Mouse (Mus musculus) limb, embryonic 10.5 days (tissue): ENCODE measurements around the gene Gne. TPM values are rescaled to one million over a fixed set of nuclear protein-coding genes. Genes with fewer than 3 reads are reported as not detected.

Experiments used
- DNase-seq: peaks from one replicate; pipeline ENCODE4 v3.0.0-alpha.2; 2017; ENCODE audit warnings: low spot score
- H3K27ac ChIP-seq: fragments of 300-500 bp; sonication (generic); 2 replicates; pipeline ENCODE4 v1.5.1; 2016; ENCODE audit warnings: mild to moderate bottlenecking
- H3K27me3 ChIP-seq: fragments of 300-500 bp; sonication (generic); 2 replicates; pipeline ENCODE4 v1.6.1; 2016; ENCODE audit warnings: low read depth, mild to moderate bottlenecking; ENCODE audit not compliant: poor library complexity, severe bottlenecking
- H3K36me3 ChIP-seq: fragments of 300-500 bp; sonication (generic); 2 replicates; pipeline ENCODE4 v1.6.1; 2016; ENCODE audit warnings: mild to moderate bottlenecking, moderate library complexity
- H3K4me1 ChIP-seq: fragments of 300-500 bp; sonication (generic); 2 replicates; pipeline ENCODE4 v1.6.1; 2016
- H3K4me3 ChIP-seq: fragments of 300-500 bp; sonication (generic); 2 replicates; pipeline ENCODE4 v1.5.1; 2016; ENCODE audit warnings: mild to moderate bottlenecking, moderate library complexity
- H3K9me3 ChIP-seq: fragments of 300-500 bp; sonication (generic); replicated peaks from 2 replicates; pipeline ENCODE4 v1.6.1; 2016; ENCODE audit warnings: mild to moderate bottlenecking
- WGBS: fragments of 180-500 bp; shearing (Covaris S2); methylation state at CpG from one replicate; pipeline ENCODE4 v1.1.7; 2016; 5-methylcytosine and 5-hydroxymethylcytosine counted together
- polyA plus RNA-seq: library from polyadenylated mRNA; unstranded; fragments of >200 nt; fragmentation: Nextera tagmentation; extraction: Ambion mirVana; gene quantifications from 2 replicates; pipeline ENCODE4 v1.2.1, GENCODE M21; 2016

The Gne gene
- polyA plus RNA-seq, 1 experiment from 2014 or later: 22.7 TPM

DNA sequence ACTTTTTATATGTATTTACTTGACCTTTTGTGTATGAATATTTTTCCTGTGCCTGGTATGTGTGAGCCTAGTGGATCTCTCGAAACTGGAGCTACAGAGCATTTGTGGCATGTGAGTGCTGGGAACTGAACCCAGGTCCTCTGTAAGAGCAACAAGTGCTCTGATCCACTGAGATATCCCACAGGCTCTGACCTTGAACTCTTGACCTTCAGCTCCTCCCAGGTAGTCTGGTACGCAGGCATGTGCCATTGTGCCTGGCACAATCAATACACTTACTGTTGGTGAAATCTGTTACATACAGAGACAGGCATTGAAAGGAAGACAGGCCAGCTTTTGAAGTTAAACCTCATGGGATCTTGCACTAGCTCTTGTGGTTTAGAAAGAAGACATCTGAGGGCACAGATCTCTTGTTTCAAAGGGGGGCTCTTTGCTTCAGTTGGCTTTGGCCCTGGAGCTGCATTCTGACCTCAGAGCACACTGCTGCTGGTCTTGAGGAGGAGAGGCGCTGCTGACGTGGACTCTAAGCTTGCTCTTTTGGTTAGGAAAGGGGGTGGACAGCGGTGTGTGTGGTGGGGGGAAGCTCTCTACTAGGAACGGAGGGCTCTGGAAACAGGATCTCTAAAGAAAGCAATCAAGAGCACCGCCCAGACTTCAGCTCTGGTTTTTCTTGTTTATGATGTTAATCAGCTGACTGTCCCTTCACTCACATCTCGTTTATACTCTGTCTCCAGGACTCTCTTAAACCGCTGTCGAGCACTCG, 13.8 kb upstream of the Gne start:
- H3K9me3 ChIP-seq: no peaks in the 10 kb centered on the region
- WGBS: 55% methylated on average over 11 of the region's 11 CpGs
- H3K36me3 ChIP-seq: no peaks in the 10 kb centered on the region
- no peak overlapping the region for H3K27ac ChIP-seq
- no peak overlapping the region for H3K4me3 ChIP-seq
- DNase-seq: no peak
- H3K27me3 ChIP-seq: no peaks in the 10 kb centered on the region
- peaks cover 24% of the 10 kb centered on the region for H3K4me1 ChIP-seq

DNA sequence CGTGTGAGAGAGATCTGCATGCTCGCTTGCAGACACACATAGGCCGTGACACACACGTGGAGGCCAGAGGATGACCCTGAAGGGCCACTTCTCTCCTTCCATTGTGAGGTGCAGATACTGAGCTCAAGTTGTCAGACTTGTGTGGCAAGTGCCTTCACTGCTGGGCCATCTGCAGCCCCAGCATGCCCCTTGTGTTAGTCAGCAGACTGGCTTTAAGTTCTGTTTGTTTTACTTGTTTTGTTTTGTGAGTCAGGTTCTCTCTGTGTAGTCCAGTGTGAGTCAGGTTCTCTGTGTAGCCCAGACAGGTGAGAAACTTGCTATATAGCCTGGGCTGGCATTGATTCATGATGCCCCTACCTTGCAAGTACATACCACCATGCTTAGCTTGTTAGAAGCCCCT, 10.5 kb upstream of the Gne start:
- Histone ChIP-seq H3K9me3 (no peaks in the 10 kb centered on the region), H3K36me3 (no peaks in the 10 kb centered on the region), H3K27ac (no peak overlapping the region), H3K27me3 (no peaks in the 10 kb centered on the region), H3K4me3 (no peak overlapping the region), H3K4me1 (peaks cover 9% of the 10 kb centered on the region; the same call in 1 of the 2 replicates)
- WGBS: 91% methylated on average over 4 of the region's 4 CpGs
- no peak for DNase-seq

DNA sequence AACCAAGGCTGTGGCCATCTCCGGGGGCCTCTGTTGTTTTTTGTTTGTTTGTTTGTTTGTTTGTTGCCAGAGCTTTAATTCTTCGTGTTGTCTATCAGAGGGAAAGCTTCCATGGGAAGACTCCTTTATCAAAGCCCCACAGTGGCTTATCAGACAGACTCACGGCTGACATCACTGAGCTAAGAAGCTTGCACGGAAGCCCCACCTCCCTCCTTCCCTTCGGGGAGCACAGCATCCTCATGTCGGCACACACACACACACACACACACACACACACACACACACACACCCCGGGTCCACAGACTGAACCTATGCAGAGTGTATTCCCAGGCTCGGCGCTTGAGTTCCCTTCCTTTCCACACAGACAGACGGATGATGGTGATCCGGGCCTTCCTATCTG, 8.4 kb upstream of the Gne start:
- Histone ChIP-seq H3K4me3 (no peak overlapping the region), H3K27me3 (no peaks in the 10 kb centered on the region), H3K27ac (no peak overlapping the region), H3K4me1 (no peaks in the 10 kb centered on the region), H3K36me3 (no peaks in the 10 kb centered on the region), H3K9me3 (no peaks in the 10 kb centered on the region)
- 75% methylated on average over 11 of the region's 11 CpGs for WGBS
- no peak for DNase-seq

DNA sequence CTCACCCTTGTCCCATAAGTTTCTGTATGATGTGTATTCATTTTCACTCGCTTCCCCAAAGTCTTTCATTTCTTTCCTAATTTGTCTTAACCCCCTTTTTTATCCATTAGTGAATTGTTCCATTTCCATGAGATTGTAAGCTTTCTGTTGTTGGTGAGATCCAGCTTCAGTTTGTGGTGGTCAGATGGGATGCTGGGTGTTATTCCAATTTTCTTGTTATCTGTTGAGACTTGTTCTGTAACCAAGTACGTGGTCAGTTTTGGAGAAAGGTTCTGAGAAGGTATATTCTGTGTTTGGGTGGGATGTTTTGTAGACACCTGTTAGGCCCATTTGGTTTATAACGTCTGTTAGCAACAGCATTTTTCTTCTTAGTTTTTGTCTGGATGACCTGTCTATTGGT, 1.6 kb upstream of the Gne start:
- no peaks in the 10 kb centered on the region for H3K36me3 ChIP-seq
- H3K4me1 ChIP-seq: peaks cover 24% of the 10 kb centered on the region
- H3K9me3 ChIP-seq: no peaks in the 10 kb centered on the region
- DNase-seq: no peak
- no peak overlapping the region for H3K27ac ChIP-seq
- H3K27me3 ChIP-seq: no peaks in the 10 kb centered on the region
- no peak overlapping the region for H3K4me3 ChIP-seq
- WGBS: 97% methylated on average over 3 of the region's 3 CpGs

DNA sequence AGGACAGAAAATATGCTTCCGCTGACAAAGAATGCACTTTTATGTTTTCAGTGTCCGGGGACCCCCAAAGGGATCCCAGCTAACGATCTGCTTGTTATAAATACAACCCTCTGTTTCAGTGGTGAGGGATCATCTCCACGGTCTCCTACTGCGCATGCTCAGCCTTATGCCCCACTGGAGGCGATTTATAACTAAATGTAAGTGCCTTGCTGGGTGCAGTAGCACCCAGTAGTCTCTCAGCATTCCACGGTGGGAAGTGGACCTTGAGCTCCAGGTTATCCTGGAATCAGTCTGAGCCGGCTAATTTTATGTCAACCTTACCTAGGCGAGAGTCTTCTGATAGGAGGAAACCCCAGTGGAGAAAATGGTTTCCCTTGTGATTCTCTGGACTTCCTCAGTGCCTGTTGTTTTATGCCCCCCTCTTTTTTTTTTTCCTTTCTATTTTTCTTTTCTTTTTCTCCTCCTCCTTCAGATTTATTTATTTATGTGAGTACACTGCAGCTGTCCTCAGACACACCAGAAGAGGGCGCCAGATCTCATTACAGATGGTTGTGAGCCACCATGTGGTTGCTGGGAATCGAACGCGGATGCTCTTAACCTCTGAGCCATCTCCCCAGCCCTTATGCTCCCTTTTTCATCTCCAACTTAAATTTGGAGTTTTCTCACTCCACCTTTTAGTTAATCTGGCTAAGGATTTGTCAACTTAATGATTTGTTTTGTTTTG, 787 bp upstream of the Gne start:
- peaks cover 24% of the 10 kb centered on the region for H3K4me1 ChIP-seq
- H3K9me3 ChIP-seq: no peaks in the 10 kb centered on the region
- no peaks in the 10 kb centered on the region for H3K36me3 ChIP-seq
- no peak overlapping the region for H3K27ac ChIP-seq
- no peak overlapping the region for H3K4me3 ChIP-seq
- H3K27me3 ChIP-seq: no peaks in the 10 kb centered on the region
- WGBS: 84% methylated on average over 13 of the region's 13 CpGs
- no peak for DNase-seq

DNA sequence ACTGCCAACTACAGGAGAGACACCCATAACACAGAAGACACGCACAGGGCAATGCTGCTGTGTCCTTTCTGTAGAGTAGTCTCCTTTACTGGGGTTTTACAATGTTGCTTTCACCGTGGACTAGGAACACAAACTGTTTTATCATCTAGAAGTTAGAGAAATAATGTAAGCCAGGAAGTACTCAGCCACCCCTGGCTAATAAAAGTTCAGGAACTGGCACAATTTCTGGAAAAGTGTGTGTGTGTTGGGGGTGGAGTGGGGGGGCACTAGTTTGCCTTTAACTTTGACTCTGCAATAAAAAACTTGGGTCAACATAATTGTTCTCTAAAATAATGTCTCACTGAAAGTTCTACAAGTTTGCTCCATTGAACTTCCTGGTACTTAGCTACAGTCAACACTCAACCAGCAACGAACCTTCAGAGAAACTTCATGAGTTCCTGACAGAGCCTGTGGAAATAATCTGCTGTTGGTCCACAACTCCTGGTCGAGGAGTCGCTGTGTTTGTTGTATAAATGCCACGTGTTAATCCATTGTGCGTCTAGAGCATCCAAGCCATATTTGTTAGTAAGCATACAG, 5.5 kb downstream of the Gne start:
- WGBS: 88% methylated on average over 7 of the region's 7 CpGs
- Histone ChIP-seq H3K4me3 (no peak overlapping the region), H3K9me3 (no peaks in the 10 kb centered on the region), H3K27me3 (no peaks in the 10 kb centered on the region), H3K4me1 (peaks cover 11% of the 10 kb centered on the region), H3K36me3 (no peaks in the 10 kb centered on the region), H3K27ac (no peak overlapping the region)
- no peak for DNase-seq

DNA sequence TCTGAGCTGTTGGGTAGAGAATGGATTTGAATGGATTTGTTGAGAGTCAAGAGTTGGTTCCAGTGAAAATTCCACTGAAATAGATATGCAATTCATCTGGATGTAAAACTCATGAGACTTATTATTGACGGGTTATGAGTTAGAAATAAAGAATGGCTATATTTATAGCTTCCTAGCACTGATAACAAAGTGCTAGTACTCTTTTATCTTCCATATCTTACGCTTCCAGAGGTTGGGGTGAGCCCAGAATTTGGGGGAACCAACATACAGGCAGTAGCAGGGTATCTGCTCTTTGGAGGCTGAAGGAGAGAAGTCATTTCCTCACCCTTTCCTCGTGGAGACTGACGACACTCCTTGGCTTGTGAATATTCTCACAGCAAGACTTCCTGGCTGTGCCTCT, 9.6 kb downstream of the Gne start:
- no peaks in the 10 kb centered on the region for H3K36me3 ChIP-seq
- WGBS: 78% methylated on average over 4 of the region's 4 CpGs
- H3K9me3 ChIP-seq: no peaks in the 10 kb centered on the region
- H3K4me1 ChIP-seq: peaks cover 19% of the 10 kb centered on the region
- no peak overlapping the region for H3K27ac ChIP-seq
- H3K4me3 ChIP-seq: no peak overlapping the region
- no peak for DNase-seq
- H3K27me3 ChIP-seq: no peaks in the 10 kb centered on the region

DNA sequence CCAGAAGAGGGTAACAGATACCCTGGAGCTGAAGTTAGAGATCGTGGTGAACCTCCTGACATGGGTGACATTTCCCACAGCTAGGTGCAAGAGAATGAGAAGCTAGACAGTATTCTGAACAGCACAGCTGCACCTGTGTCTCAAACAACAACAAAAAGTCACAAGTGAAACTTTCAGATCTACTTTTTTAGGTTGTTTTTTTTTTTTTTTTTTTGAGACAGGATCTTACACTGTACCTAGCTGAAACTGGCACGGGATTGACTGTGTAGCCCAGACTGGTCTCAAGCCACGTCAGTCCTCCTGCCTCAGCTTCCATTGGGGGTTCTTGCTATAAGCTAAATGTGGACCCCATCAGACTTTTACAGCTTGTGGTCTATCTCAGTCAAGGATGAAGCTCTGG, 10.2 kb downstream of the Gne start:
- WGBS: 82% methylated on average over 3 of the region's 3 CpGs
- H3K27me3 ChIP-seq: no peaks in the 10 kb centered on the region
- H3K4me1 ChIP-seq: peaks cover 19% of the 10 kb centered on the region
- no peak overlapping the region for H3K4me3 ChIP-seq
- no peak for DNase-seq
- no peaks in the 10 kb centered on the region for H3K9me3 ChIP-seq
- no peaks in the 10 kb centered on the region for H3K36me3 ChIP-seq
- no peak overlapping the region for H3K27ac ChIP-seq

DNA sequence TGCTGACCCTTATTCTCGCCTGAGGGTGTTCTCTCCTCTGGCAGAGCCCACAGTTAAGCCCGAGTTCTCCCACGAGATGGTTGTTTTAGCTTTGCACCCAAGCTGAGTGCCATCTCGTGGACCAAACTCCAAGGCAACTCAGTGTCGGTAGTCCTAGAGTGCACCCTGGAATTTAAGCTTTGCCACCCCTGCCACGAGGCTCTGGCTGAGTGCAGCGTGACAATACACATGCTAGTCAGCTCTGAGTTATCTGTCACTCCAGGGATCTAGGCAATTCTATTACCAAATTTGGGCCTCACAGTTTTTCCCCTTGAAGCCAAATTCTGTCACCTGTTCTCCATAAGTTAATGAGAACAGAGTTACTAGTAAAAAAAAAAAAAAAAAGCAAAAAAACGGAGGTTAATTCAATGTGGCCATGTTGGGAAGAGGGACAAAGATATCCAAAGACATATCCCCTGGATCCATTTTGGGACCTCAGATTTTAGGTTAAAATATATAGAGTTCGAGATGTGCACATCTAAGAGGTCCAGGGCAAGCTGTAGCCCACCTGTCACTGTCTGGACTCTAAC, 11.0 kb downstream of the Gne start:
- 12% methylated on average over 9 of the region's 9 CpGs for WGBS
- H3K27ac ChIP-seq: peak overlapping the region; percentile 89

DNA sequence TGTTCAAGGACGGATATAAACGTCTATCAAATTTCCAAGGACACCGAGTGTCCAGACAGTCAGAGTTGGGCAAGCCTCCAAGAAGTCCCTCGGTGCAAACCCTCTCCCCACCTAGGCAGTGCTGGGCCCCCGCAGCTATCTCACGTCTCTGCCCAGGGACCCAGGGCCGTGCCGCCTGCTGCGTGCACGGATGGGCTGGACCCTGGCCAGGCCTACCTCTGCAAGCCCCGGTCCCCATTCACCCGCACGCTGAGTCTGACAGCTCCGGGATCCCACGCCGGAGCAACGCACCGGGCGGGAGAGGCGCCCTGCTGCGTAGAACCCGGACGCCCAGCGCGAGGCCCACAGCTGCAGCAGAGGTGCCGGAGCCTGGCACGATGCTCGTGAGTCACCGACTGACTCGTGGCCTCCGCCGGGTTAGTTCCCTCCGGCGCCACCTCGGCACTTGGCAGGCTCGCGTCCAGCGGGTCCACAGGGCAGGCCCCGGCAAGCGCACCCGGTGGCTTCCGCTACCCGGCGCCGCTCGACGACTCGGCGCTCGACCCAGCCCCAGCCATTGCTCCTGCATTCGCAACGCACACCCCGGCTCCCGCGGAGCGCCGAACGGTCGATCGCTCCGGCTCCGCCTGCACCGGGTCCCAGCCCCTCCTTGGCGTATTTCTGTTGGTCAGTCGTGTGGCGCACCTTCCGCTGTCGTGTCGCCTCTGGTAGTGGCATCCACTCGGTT, 11.7 kb downstream of the Gne start:
- Histone ChIP-seq H3K36me3 (no peaks in the 10 kb centered on the region), H3K4me1 (peaks cover 19% of the 10 kb centered on the region), H3K4me3 (peak overlapping the region; percentile 93), H3K9me3 (no peaks in the 10 kb centered on the region), H3K27me3 (no peaks in the 10 kb centered on the region), H3K27ac (peak overlapping the region; percentile 89)
- peak; percentile 96 for DNase-seq
- under 1% methylated on average over 70 of the region's 70 CpGs for WGBS

More for the DNA sequence above, 11.0 kb downstream of the Gne start:
- Histone ChIP-seq H3K9me3 (no peaks in the 10 kb centered on the region), H3K27me3 (no peaks in the 10 kb centered on the region), H3K4me3 (peak overlapping the region; percentile 93), H3K4me1 (peaks cover 19% of the 10 kb centered on the region), H3K36me3 (no peaks in the 10 kb centered on the region)
- DNase-seq: no peak

DNA sequence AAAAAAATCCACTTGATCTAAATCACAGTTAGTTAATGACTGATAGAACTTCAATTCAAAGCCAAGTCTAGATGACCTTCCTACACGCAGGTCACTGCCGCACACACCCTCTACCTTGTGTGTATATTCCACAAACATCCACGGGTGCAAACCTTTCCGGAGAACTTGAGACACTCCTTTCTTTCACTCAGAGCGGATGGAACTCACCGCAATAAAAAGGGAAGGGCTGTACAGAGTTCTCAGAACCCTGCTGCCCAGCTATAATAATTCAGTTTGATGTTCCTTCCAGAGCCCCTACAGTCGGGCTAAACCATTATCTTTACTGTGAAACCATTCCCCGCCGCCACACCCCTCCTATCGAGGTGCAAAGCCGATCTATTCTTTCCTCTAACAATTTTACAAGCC, 12.2 kb downstream of the Gne start:
- H3K27me3 ChIP-seq: no peaks in the 10 kb centered on the region
- H3K36me3 ChIP-seq: no peaks in the 10 kb centered on the region
- peaks cover 19% of the 10 kb centered on the region for H3K4me1 ChIP-seq
- DNase-seq: no peak
- 17% methylated on average over 11 of the region's 11 CpGs for WGBS
- no peaks in the 10 kb centered on the region for H3K9me3 ChIP-seq
- peak overlapping the region; percentile 93 for H3K4me3 ChIP-seq
- peak overlapping the region; percentile 89 for H3K27ac ChIP-seq

DNA sequence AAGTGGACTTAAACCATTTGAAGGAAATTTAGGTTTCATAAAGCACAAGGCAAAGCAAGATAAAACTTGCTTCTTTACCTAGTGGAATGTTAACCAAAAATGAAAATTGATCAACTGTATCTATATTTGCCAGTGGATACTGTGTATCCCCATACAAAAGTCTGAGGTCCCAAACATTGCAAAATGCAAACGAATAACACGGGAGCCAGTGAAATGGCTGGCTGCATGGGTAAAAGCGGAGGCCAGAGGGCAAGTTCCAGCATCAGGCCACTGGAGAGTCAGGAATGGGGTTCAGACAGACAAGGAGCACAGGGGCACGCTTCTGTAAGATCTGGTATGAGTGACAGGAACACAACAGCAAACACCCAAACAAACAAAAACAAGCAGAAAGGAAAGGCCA, 13.3 kb downstream of the Gne start:
- Histone ChIP-seq H3K36me3 (no peaks in the 10 kb centered on the region), H3K27ac (no peak overlapping the region), H3K4me3 (no peak overlapping the region), H3K4me1 (peaks cover 20% of the 10 kb centered on the region), H3K27me3 (no peaks in the 10 kb centered on the region), H3K9me3 (no peaks in the 10 kb centered on the region)
- WGBS: 84% methylated on average over 4 of the region's 4 CpGs
- DNase-seq: no peak
